Mouse (Mus musculus) hindbrain, embryonic 10.5 days (tissue): ENCODE results near the gene Scn8a. TPM values are rescaled to one million over a fixed set of nuclear protein-coding genes. Genes with fewer than 3 reads are reported as not detected.
"Not testable (repeated sequence)": the region's sequence is repeated elsewhere in the genome, so short reads cannot be mapped to it uniquely, and the experiment has no call there.

Experiments
- DNase-seq: peaks from one replicate; pipeline ENCODE4 v3.0.0-alpha.2; 2017; ENCODE audit warnings: low spot score
- H3K27ac ChIP-seq: fragments of 300-500 bp; sonication (generic); 2 replicates; pipeline ENCODE4 v1.5.1; 2016; ENCODE audit warnings: mild to moderate bottlenecking, moderate library complexity
- H3K27me3 ChIP-seq: fragments of 300-500 bp; sonication (generic); 2 replicates; pipeline ENCODE4 v1.6.1; 2016; ENCODE audit warnings: mild to moderate bottlenecking; ENCODE audit not compliant: poor library complexity, insufficient read depth, severe bottlenecking
- H3K36me3 ChIP-seq: fragments of 300-500 bp; sonication (generic); 2 replicates; pipeline ENCODE4 v1.6.1; 2016; ENCODE audit warnings: mild to moderate bottlenecking, moderate library complexity
- H3K4me1 ChIP-seq: fragments of 300-500 bp; sonication (generic); replicated peaks from 2 replicates; pipeline ENCODE4 v1.6.1; 2016; ENCODE audit warnings: mild to moderate bottlenecking
- H3K4me3 ChIP-seq: fragments of 300-500 bp; sonication (generic); 2 replicates; pipeline ENCODE4 v1.5.1; 2016; ENCODE audit warnings: mild to moderate bottlenecking, moderate library complexity
- H3K9me3 ChIP-seq: fragments of 300-500 bp; sonication (generic); 2 replicates; pipeline ENCODE4 v1.6.1; 2016; ENCODE audit warnings: mild to moderate bottlenecking, moderate library complexity
- WGBS: fragments of 180-500 bp; shearing (Covaris S2); methylation state at CpG from one replicate; pipeline ENCODE4 v1.1.7; 2016; 5-methylcytosine and 5-hydroxymethylcytosine counted together
- polyA plus RNA-seq: library from polyadenylated mRNA; unstranded; fragments of >200 nt; fragmentation: Nextera tagmentation; extraction: Ambion mirVana; gene quantifications from 2 replicates; pipeline ENCODE4 v1.2.1, GENCODE M21; 2016

Scn8a gene
- 15.2 and 15.7 TPM in 2 replicates for polyA plus RNA-seq

GRCm38 (mm10) chr15:100869558-100869957 is at the start of gene Scn8a:
TSS of gene Scn8a (plus strand) at chr15:100869858.
- no peaks in the 10 kb centered on the region for H3K36me3 ChIP-seq
- peaks cover 54% of the 10 kb centered on the region for H3K27me3 ChIP-seq
- WGBS = 79% methylated on average over 7 of the region's 7 CpGs
- H3K9me3 ChIP-seq = peaks cover 8% of the 10 kb centered on the region; the same call in 1 of the 2 replicates
- H3K4me3 ChIP-seq = peak within 1 kb of the TSS; percentile 86
- DNase-seq = no peak
- H3K4me1 ChIP-seq = peaks cover 30% of the 10 kb centered on the region
- H3K27ac ChIP-seq = peak within 1 kb of the TSS; percentile 77; the same call in 1 of the 2 replicates

- Histone ChIP-seq H3K27me3 (peaks cover 37% of the 10 kb centered on the region), H3K4me3 (no peak overlapping the region), H3K36me3 (0 out of 2 replicates have a peak, but pooled peaks cover 3% of the 10 kb centered on the region), H3K9me3 (no peaks in the 10 kb centered on the region), H3K27ac (no peak overlapping the region), H3K4me1 (peaks cover 12% of the 10 kb centered on the region)
- no peak for DNase-seq
- WGBS = 66% methylated on average over 8 of the region's 8 CpGs
These were observed 47.8 kb upstream of the Scn8a start for GRCm38 (mm10) chr15:100821824-100822223.

GRCm38 (mm10) chr15:100822370-100822769 is 47.3 kb upstream of the Scn8a start:
- WGBS = 86% methylated on average over 4 of the region's 4 CpGs
- H3K9me3 ChIP-seq, H3K36me3 ChIP-seq, H3K27ac ChIP-seq, DNase-seq, H3K4me3 ChIP-seq: not testable (repeated sequence)
- peaks cover 37% of the 10 kb centered on the region for H3K27me3 ChIP-seq
- H3K4me1 ChIP-seq = peaks cover 12% of the 10 kb centered on the region

GRCm38 (mm10) chr15:100825249-100825856 is 44.3 kb upstream of the Scn8a start:
- 20% methylated on average over 26 of the region's 26 CpGs for WGBS

DNA sequence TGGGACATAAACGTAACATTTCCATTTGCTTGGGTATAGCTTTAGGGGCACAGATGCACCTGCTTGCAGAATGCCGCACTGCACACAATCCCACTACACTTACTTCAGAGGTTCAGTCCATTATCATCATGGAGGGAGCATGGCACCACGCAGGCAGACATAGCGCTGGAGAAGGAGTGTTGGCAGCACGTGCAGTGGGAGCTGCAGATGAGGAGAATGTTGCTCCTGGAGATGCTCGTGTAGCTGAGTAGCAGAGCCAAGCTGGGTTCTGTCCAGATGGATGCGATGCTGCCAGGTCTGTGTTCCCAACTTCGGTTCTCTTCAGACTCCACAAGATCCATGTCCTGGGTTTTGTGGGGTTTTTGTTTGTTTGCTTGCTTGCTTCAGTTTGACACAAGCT is 43.6 kb upstream of the Scn8a start:
- H3K27ac ChIP-seq = no peak overlapping the region
- no peak overlapping the region for H3K4me3 ChIP-seq
- WGBS = 85% methylated on average over 8 of the region's 8 CpGs
- no peaks in the 10 kb centered on the region for H3K36me3 ChIP-seq
- H3K9me3 ChIP-seq = no peaks in the 10 kb centered on the region; the same call in 1 of the 2 replicates
- H3K27me3 ChIP-seq = peaks cover 37% of the 10 kb centered on the region
- peaks cover 12% of the 10 kb centered on the region for H3K4me1 ChIP-seq
- DNase-seq = no peak

More at GRCm38 (mm10) chr15:100825249-100825856, 44.3 kb upstream of the Scn8a start:
- Histone ChIP-seq H3K4me3 (peak overlapping the region; percentile 32), H3K27ac (no peak overlapping the region), H3K4me1 (peaks cover 12% of the 10 kb centered on the region), H3K27me3 (peaks cover 37% of the 10 kb centered on the region), H3K36me3 (no peaks in the 10 kb centered on the region), H3K9me3 (no peaks in the 10 kb centered on the region)
- DNase-seq = no peak

GRCm38 (mm10) chr15:100829775-100830174 is 39.9 kb upstream of the Scn8a start:
- no peak overlapping the region for H3K4me3 ChIP-seq

GRCm38 (mm10) chr15:100830682-100831081 is 39.0 kb upstream of the Scn8a start:
- DNase-seq = no peak

More at GRCm38 (mm10) chr15:100829775-100830174, 39.9 kb upstream of the Scn8a start:
- Histone ChIP-seq H3K36me3 (no peaks in the 10 kb centered on the region), H3K9me3 (no peaks in the 10 kb centered on the region; the same call in 1 of the 2 replicates), H3K4me1 (peaks cover 13% of the 10 kb centered on the region), H3K27ac (no peak overlapping the region), H3K27me3 (peaks cover 22% of the 10 kb centered on the region)
- no peak for DNase-seq
- 90% methylated on average over 9 of the region's 9 CpGs for WGBS

GRCm38 (mm10) chr15:100832144-100832543 is 37.5 kb upstream of the Scn8a start:
- peaks cover 4% of the 10 kb centered on the region; the same call in 1 of the 2 replicates for H3K4me1 ChIP-seq
- DNase-seq = no peak
- WGBS = 87% methylated on average over 8 of the region's 8 CpGs
- H3K9me3 ChIP-seq = no peaks in the 10 kb centered on the region; the same call in 1 of the 2 replicates
- no peak overlapping the region for H3K27ac ChIP-seq
- no peaks in the 10 kb centered on the region for H3K36me3 ChIP-seq
- peaks cover 7% of the 10 kb centered on the region for H3K27me3 ChIP-seq
- H3K4me3 ChIP-seq = no peak overlapping the region

More at GRCm38 (mm10) chr15:100830682-100831081, 39.0 kb upstream of the Scn8a start:
- 54% methylated on average over 6 of the region's 6 CpGs for WGBS
- peaks cover 13% of the 10 kb centered on the region for H3K27me3 ChIP-seq
- no peak overlapping the region for H3K27ac ChIP-seq
- H3K4me3 ChIP-seq = no peak overlapping the region
- peaks cover 4% of the 10 kb centered on the region; the same call in 1 of the 2 replicates for H3K4me1 ChIP-seq
- H3K36me3 ChIP-seq = no peaks in the 10 kb centered on the region
- no peaks in the 10 kb centered on the region; the same call in 1 of the 2 replicates for H3K9me3 ChIP-seq

- Histone ChIP-seq H3K27me3 (peaks cover 7% of the 10 kb centered on the region), H3K9me3 (peaks cover 4% of the 10 kb centered on the region; the same call in 1 of the 2 replicates), H3K4me1 (peaks cover 4% of the 10 kb centered on the region; the same call in 1 of the 2 replicates), H3K27ac (no peak overlapping the region), H3K4me3 (no peak overlapping the region), H3K36me3 (no peaks in the 10 kb centered on the region)
- WGBS = 25% methylated on average over 7 of the region's 7 CpGs
- no peak for DNase-seq
These were observed 36.9 kb upstream of the Scn8a start for GRCm38 (mm10) chr15:100832784-100833183.

DNA sequence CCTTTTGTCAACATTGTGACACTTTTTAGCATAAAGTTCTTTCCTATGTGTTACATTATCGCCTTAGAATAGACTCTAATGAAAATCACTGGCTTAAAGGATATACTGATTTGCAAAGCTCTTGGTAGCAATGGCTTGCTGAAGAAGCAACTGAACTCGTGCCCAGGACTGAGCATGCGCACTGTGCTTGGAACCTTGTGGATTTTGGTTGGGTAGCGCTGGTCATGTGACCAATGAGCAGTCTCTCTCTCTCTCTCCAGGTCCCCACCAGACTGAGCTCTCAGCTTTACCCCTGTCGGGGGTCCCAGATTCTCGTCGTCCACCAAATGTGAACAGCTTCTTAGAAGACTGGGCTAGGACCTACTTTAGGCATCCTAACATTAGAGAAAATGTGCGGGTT is 32.9 kb upstream of the Scn8a start:
- Histone ChIP-seq H3K4me3 (no peak overlapping the region), H3K27ac (no peak overlapping the region), H3K27me3 (peaks cover 7% of the 10 kb centered on the region), H3K36me3 (no peaks in the 10 kb centered on the region), H3K9me3 (peaks cover 13% of the 10 kb centered on the region; the same call in 1 of the 2 replicates), H3K4me1 (peaks cover 13% of the 10 kb centered on the region)
- 86% methylated on average over 8 of the region's 8 CpGs for WGBS
- no peak for DNase-seq

DNA sequence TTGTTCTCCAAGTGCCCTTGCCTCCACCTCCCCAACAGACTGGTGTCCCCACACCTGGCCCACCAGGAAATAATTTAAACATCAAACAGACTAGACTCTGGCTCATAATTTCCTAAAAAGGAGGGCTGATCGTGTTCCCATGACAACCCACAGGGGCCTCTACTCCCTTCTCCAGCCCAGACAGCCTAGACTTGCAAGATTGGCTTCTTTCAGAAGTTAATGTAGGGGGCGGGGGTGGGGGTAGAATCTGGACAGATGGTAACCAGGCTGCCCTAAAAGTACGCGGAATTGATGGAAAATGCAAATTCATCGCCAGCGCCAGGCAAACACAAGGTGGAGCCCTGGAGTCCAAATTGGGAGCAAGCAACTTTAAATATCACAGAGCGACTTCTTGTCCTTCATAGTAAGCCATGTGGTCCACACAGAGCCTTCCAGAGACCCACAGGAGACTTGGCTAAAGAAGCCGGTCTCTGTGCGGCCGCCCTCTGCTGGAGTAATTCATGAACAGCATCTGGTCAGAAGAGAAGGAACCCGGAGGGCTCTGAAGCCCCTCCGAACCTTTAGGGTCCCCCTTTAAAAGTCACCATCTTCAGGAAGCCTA is 31.0 kb upstream of the Scn8a start:
- no peak overlapping the region for H3K4me3 ChIP-seq
- peak; percentile 72 for DNase-seq
- H3K36me3 ChIP-seq = no peaks in the 10 kb centered on the region
- H3K9me3 ChIP-seq = peaks cover 13% of the 10 kb centered on the region; the same call in 1 of the 2 replicates
- 39% methylated on average over 12 of the region's 12 CpGs for WGBS
- H3K27ac ChIP-seq = no peak overlapping the region
- H3K27me3 ChIP-seq = no peaks in the 10 kb centered on the region; the same call in 1 of the 2 replicates
- peaks cover 8% of the 10 kb centered on the region; the same call in 1 of the 2 replicates for H3K4me1 ChIP-seq

- H3K4me1 ChIP-seq = peaks cover 20% of the 10 kb centered on the region
- no peak overlapping the region for H3K4me3 ChIP-seq
- WGBS = 84% methylated on average over 7 of the region's 7 CpGs
- H3K27ac ChIP-seq = peak overlapping the region; percentile 67
- H3K27me3 ChIP-seq = no peaks in the 10 kb centered on the region
- peaks cover 9% of the 10 kb centered on the region for H3K9me3 ChIP-seq
- H3K36me3 ChIP-seq = no peaks in the 10 kb centered on the region
- DNase-seq = no peak
These were observed 25.3 kb upstream of the Scn8a start for GRCm38 (mm10) chr15:100844336-100844735.
